Mouse (Mus musculus): ENCODE measurements around the gene A3galt2. TPM values are rescaled to one million over a fixed set of nuclear protein-coding genes. Genes with fewer than 3 reads are reported as not detected.

Gene A3galt2
- polyA plus RNA-seq, 1 experiment from 2014 or later = 0.10 TPM

GRCm38 (mm10) chr4:128766929-128767328 is 11.8 kb downstream of the A3galt2 start:
- Histone ChIP-seq H3K27ac (ENCODE audit: low read length) (no peak overlapping the region), H3K9ac (ENCODE audit: low read length) (no peak overlapping the region), H3K4me3 (replicated peaks; ENCODE audit: low read length) (no peak overlapping the region), H3K9me3 (replicated peaks; ENCODE audit: control insufficient read depth, low read length) (peaks cover 5% of the 10 kb centered on the region; the same call in 1 of the 2 replicates), H3K4me2 (ENCODE audit: low read depth, low read length) (no peak overlapping the region), H3K27me3 (ENCODE audit: control insufficient read depth, insufficient read depth, low read length) (no peaks in the 10 kb centered on the region), H3K4me1 (ENCODE audit: control insufficient read depth, insufficient read depth, low read length) (peaks cover 4% of the 10 kb centered on the region; the same call in 1 of the 2 replicates), H3K36me3 (ENCODE audit: control insufficient read depth, insufficient read depth, low read length) (no peaks in the 10 kb centered on the region)
- no peak for ATAC-seq (ENCODE audit: insufficient read depth, low FRiP score)
- WGBS = 90% methylated on average over 20 of the region's 20 CpGs

- 64% methylated on average over 13 of the region's 13 CpGs for WGBS
- no peak for ATAC-seq (ENCODE audit: insufficient read depth, low FRiP score)
These were observed 13.0 kb downstream of the A3galt2 start for GRCm38 (mm10) chr4:128768120-128768519.

GRCm38 (mm10) chr4:128769569-128770355 is 14.6 kb downstream of the A3galt2 start:
- 59% methylated on average over 13 of the region's 13 CpGs for WGBS
- Histone ChIP-seq H3K9ac (ENCODE audit: low read length) (no peak overlapping the region), H3K4me2 (ENCODE audit: low read depth, low read length) (no peak overlapping the region), H3K4me1 (ENCODE audit: control insufficient read depth, insufficient read depth, low read length) (peaks cover 4% of the 10 kb centered on the region; the same call in 1 of the 2 replicates), H3K36me3 (ENCODE audit: control insufficient read depth, insufficient read depth, low read length) (peaks cover 7% of the 10 kb centered on the region), H3K27me3 (ENCODE audit: control insufficient read depth, insufficient read depth, low read length) (no peaks in the 10 kb centered on the region), H3K27ac (ENCODE audit: low read length) (no peak overlapping the region), H3K9me3 (replicated peaks; ENCODE audit: control insufficient read depth, low read length) (no peaks in the 10 kb centered on the region), H3K4me3 (replicated peaks; ENCODE audit: low read length) (no peak overlapping the region)
- no peak for ATAC-seq (ENCODE audit: insufficient read depth, low FRiP score)

More at GRCm38 (mm10) chr4:128768120-128768519, 13.0 kb downstream of the A3galt2 start:
- H3K4me1 ChIP-seq (ENCODE audit: control insufficient read depth, insufficient read depth, low read length) = peaks cover 4% of the 10 kb centered on the region; the same call in 1 of the 2 replicates
- H3K4me3 ChIP-seq (replicated peaks; ENCODE audit: low read length) = no peak overlapping the region
- H3K9ac ChIP-seq (ENCODE audit: low read length) = no peak overlapping the region
- H3K36me3 ChIP-seq (ENCODE audit: control insufficient read depth, insufficient read depth, low read length) = no peaks in the 10 kb centered on the region
- no peak overlapping the region for H3K4me2 ChIP-seq (ENCODE audit: low read depth, low read length)
- peaks cover 4% of the 10 kb centered on the region; the same call in 1 of the 2 replicates for H3K9me3 ChIP-seq (replicated peaks; ENCODE audit: control insufficient read depth, low read length)
- no peaks in the 10 kb centered on the region for H3K27me3 ChIP-seq (ENCODE audit: control insufficient read depth, insufficient read depth, low read length)
- H3K27ac ChIP-seq (ENCODE audit: low read length) = no peak overlapping the region

GRCm38 (mm10) chr4:128770698-128771097 is 15.5 kb downstream of the A3galt2 start:
- no peaks in the 10 kb centered on the region for H3K27me3 ChIP-seq (ENCODE audit: control insufficient read depth, insufficient read depth, low read length)
- H3K9me3 ChIP-seq (replicated peaks; ENCODE audit: control insufficient read depth, low read length) = no peaks in the 10 kb centered on the region
- H3K4me1 ChIP-seq (ENCODE audit: control insufficient read depth, insufficient read depth, low read length) = peaks cover 4% of the 10 kb centered on the region; the same call in 1 of the 2 replicates
- no peak overlapping the region for H3K9ac ChIP-seq (ENCODE audit: low read length)
- H3K4me3 ChIP-seq (replicated peaks; ENCODE audit: low read length) = no peak overlapping the region
- no peak overlapping the region for H3K27ac ChIP-seq (ENCODE audit: low read length)
- no peak overlapping the region for H3K4me2 ChIP-seq (ENCODE audit: low read depth, low read length)
- no peak for ATAC-seq (ENCODE audit: insufficient read depth, low FRiP score)
- peaks cover 12% of the 10 kb centered on the region for H3K36me3 ChIP-seq (ENCODE audit: control insufficient read depth, insufficient read depth, low read length)
- 67% methylated on average over 5 of the region's 5 CpGs for WGBS

- H3K36me3 ChIP-seq (ENCODE audit: control insufficient read depth, insufficient read depth, low read length) = peaks cover 20% of the 10 kb centered on the region
These were observed 18.7 kb downstream of the A3galt2 start for GRCm38 (mm10) chr4:128773820-128774219.

GRCm38 (mm10) chr4:128774467-128774866 is 19.3 kb downstream of the A3galt2 start:
- peaks cover 20% of the 10 kb centered on the region for H3K36me3 ChIP-seq (ENCODE audit: control insufficient read depth, insufficient read depth, low read length)

More at GRCm38 (mm10) chr4:128773820-128774219, 18.7 kb downstream of the A3galt2 start:
- H3K4me1 ChIP-seq (ENCODE audit: control insufficient read depth, insufficient read depth, low read length) = peaks cover 4% of the 10 kb centered on the region; the same call in 1 of the 2 replicates
- no peak for ATAC-seq (ENCODE audit: insufficient read depth, low FRiP score)
- no peaks in the 10 kb centered on the region for H3K27me3 ChIP-seq (ENCODE audit: control insufficient read depth, insufficient read depth, low read length)
- H3K4me3 ChIP-seq (replicated peaks; ENCODE audit: low read length) = no peak overlapping the region
- no peak overlapping the region for H3K9ac ChIP-seq (ENCODE audit: low read length)
- H3K4me2 ChIP-seq (ENCODE audit: low read depth, low read length) = no peak overlapping the region
- H3K27ac ChIP-seq (ENCODE audit: low read length) = no peak overlapping the region
- no peaks in the 10 kb centered on the region for H3K9me3 ChIP-seq (replicated peaks; ENCODE audit: control insufficient read depth, low read length)
- WGBS = 88% methylated on average over 11 of the region's 11 CpGs

GRCm38 (mm10) chr4:128776568-128777289 is 21.6 kb downstream of the A3galt2 start:
- peak; percentile 81 for ATAC-seq (ENCODE audit: insufficient read depth, low FRiP score)
- 40% methylated on average over 20 of the region's 20 CpGs for WGBS
- no peak overlapping the region for H3K27ac ChIP-seq (ENCODE audit: low read length)
- H3K9ac ChIP-seq (ENCODE audit: low read length) = no peak overlapping the region; the same call in 1 of the 2 replicates
- no peaks in the 10 kb centered on the region for H3K4me1 ChIP-seq (ENCODE audit: control insufficient read depth, insufficient read depth, low read length)
- H3K4me2 ChIP-seq (ENCODE audit: low read depth, low read length) = no peak overlapping the region
- no peaks in the 10 kb centered on the region for H3K27me3 ChIP-seq (ENCODE audit: control insufficient read depth, insufficient read depth, low read length)
- peaks cover 23% of the 10 kb centered on the region for H3K36me3 ChIP-seq (ENCODE audit: control insufficient read depth, insufficient read depth, low read length)
- H3K9me3 ChIP-seq (replicated peaks; ENCODE audit: control insufficient read depth, low read length) = no peaks in the 10 kb centered on the region
- H3K4me3 ChIP-seq (replicated peaks; ENCODE audit: low read length) = no peak overlapping the region

More at GRCm38 (mm10) chr4:128774467-128774866, 19.3 kb downstream of the A3galt2 start:
- Histone ChIP-seq H3K9ac (ENCODE audit: low read length) (no peak overlapping the region), H3K4me2 (ENCODE audit: low read depth, low read length) (no peak overlapping the region), H3K27me3 (ENCODE audit: control insufficient read depth, insufficient read depth, low read length) (no peaks in the 10 kb centered on the region), H3K27ac (ENCODE audit: low read length) (no peak overlapping the region), H3K9me3 (replicated peaks; ENCODE audit: control insufficient read depth, low read length) (no peaks in the 10 kb centered on the region), H3K4me3 (replicated peaks; ENCODE audit: low read length) (no peak overlapping the region), H3K4me1 (ENCODE audit: control insufficient read depth, insufficient read depth, low read length) (peaks cover 2% of the 10 kb centered on the region; the same call in 1 of the 2 replicates)
- no peak for ATAC-seq (ENCODE audit: insufficient read depth, low FRiP score)
- WGBS = 85% methylated on average over 9 of the region's 9 CpGs

- 77% methylated on average over 11 of the region's 11 CpGs for WGBS
- H3K9me3 ChIP-seq (replicated peaks; ENCODE audit: control insufficient read depth, low read length) = no peaks in the 10 kb centered on the region
- H3K27ac ChIP-seq (ENCODE audit: low read length) = peak overlapping the region; percentile 47; the same call in 1 of the 2 replicates
- H3K9ac ChIP-seq (ENCODE audit: low read length) = 0 out of 2 replicates have a peak overlapping the region, but pooled peaks have one; percentile 17
- H3K27me3 ChIP-seq (ENCODE audit: control insufficient read depth, insufficient read depth, low read length) = no peaks in the 10 kb centered on the region
- H3K4me3 ChIP-seq (replicated peaks; ENCODE audit: low read length) = no peak overlapping the region
- no peak for ATAC-seq (ENCODE audit: insufficient read depth, low FRiP score)
- no peak overlapping the region for H3K4me2 ChIP-seq (ENCODE audit: low read depth, low read length)
- H3K36me3 ChIP-seq (ENCODE audit: control insufficient read depth, insufficient read depth, low read length) = peaks cover 23% of the 10 kb centered on the region
- no peaks in the 10 kb centered on the region for H3K4me1 ChIP-seq (ENCODE audit: control insufficient read depth, insufficient read depth, low read length)
These were observed 22.4 kb downstream of the A3galt2 start for GRCm38 (mm10) chr4:128777593-128777992.

GRCm38 (mm10) chr4:128782037-128782436 is 26.9 kb downstream of the A3galt2 start:
- no peaks in the 10 kb centered on the region for H3K9me3 ChIP-seq (replicated peaks; ENCODE audit: control insufficient read depth, low read length)
- no peak overlapping the region for H3K27ac ChIP-seq (ENCODE audit: low read length)
- no peak overlapping the region for H3K9ac ChIP-seq (ENCODE audit: low read length)
- 87% methylated on average over 7 of the region's 7 CpGs for WGBS
- H3K27me3 ChIP-seq (ENCODE audit: control insufficient read depth, insufficient read depth, low read length) = no peaks in the 10 kb centered on the region
- no peak for ATAC-seq (ENCODE audit: insufficient read depth, low FRiP score)
- H3K4me1 ChIP-seq (ENCODE audit: control insufficient read depth, insufficient read depth, low read length) = no peaks in the 10 kb centered on the region
- no peak overlapping the region for H3K4me3 ChIP-seq (replicated peaks; ENCODE audit: low read length)
- H3K36me3 ChIP-seq (ENCODE audit: control insufficient read depth, insufficient read depth, low read length) = peaks cover 21% of the 10 kb centered on the region
- H3K4me2 ChIP-seq (ENCODE audit: low read depth, low read length) = no peak overlapping the region
